Mouse (Mus musculus): Measurements from ENCODE around the gene Dlg2. TPM values are rescaled to one million over a fixed set of nuclear protein-coding genes. Genes with fewer than 3 reads are reported as not detected.

The Dlg2 gene
- polyA plus RNA-seq, 1 experiment from 2014 or later, result 27.1 TPM

- Histone ChIP-seq H3K27ac (ENCODE audit: low read length) (no peak overlapping the region), H3K9ac (ENCODE audit: low read depth, low read length) (no peak overlapping the region), H3K4me1 (ENCODE audit: control insufficient read depth, insufficient read depth, low read length) (no peaks in the 10 kb centered on the region), H3K27me3 (ENCODE audit: control insufficient read depth, insufficient read depth, low read depth, low read length) (no peaks in the 10 kb centered on the region), H3K36me3 (ENCODE audit: control insufficient read depth, insufficient read depth, low read length) (no peaks in the 10 kb centered on the region), H3K9me3 (replicated peaks; ENCODE audit: control insufficient read depth, low read length, poor library complexity, severe bottlenecking) (no peaks in the 10 kb centered on the region), H3K4me3 (ENCODE audit: low read depth, low read length) (no peak overlapping the region), H3K4me2 (ENCODE audit: low read length) (no peak overlapping the region)
- 54% methylated on average over 4 of the region's 4 CpGs for WGBS
- no peak for ATAC-seq
These were observed 1981.3 kb downstream of the Dlg2 start for GRCm38 (mm10) chr7:92457791-92458190.

- ATAC-seq, result no peak
- no peak overlapping the region for H3K27ac ChIP-seq (ENCODE audit: low read length)
- no peaks in the 10 kb centered on the region for H3K9me3 ChIP-seq (replicated peaks; ENCODE audit: control insufficient read depth, low read length, poor library complexity, severe bottlenecking)
- H3K36me3 ChIP-seq (ENCODE audit: control insufficient read depth, insufficient read depth, low read length), result no peaks in the 10 kb centered on the region
- H3K4me2 ChIP-seq (ENCODE audit: low read length), result no peak overlapping the region
- WGBS, result 88% methylated on average over 4 of the region's 4 CpGs
- H3K27me3 ChIP-seq (ENCODE audit: control insufficient read depth, insufficient read depth, low read depth, low read length), result no peaks in the 10 kb centered on the region
- H3K9ac ChIP-seq (ENCODE audit: low read depth, low read length), result no peak overlapping the region
- H3K4me1 ChIP-seq (ENCODE audit: control insufficient read depth, insufficient read depth, low read length), result no peaks in the 10 kb centered on the region
- no peak overlapping the region for H3K4me3 ChIP-seq (ENCODE audit: low read depth, low read length)
These were observed 1981.8 kb downstream of the Dlg2 start for GRCm38 (mm10) chr7:92458308-92458707.

GRCm38 (mm10) chr7:92460578-92460977, 1984.1 kb downstream of the Dlg2 start:
- Histone ChIP-seq H3K9me3 (replicated peaks; ENCODE audit: control insufficient read depth, low read length, poor library complexity, severe bottlenecking) (no peaks in the 10 kb centered on the region), H3K9ac (ENCODE audit: low read depth, low read length) (no peak overlapping the region), H3K27me3 (ENCODE audit: control insufficient read depth, insufficient read depth, low read depth, low read length) (no peaks in the 10 kb centered on the region), H3K36me3 (ENCODE audit: control insufficient read depth, insufficient read depth, low read length) (no peaks in the 10 kb centered on the region), H3K4me2 (ENCODE audit: low read length) (no peak overlapping the region), H3K27ac (ENCODE audit: low read length) (no peak overlapping the region), H3K4me3 (ENCODE audit: low read depth, low read length) (no peak overlapping the region), H3K4me1 (ENCODE audit: control insufficient read depth, insufficient read depth, low read length) (no peaks in the 10 kb centered on the region)
- ATAC-seq, result no peak

DNA sequence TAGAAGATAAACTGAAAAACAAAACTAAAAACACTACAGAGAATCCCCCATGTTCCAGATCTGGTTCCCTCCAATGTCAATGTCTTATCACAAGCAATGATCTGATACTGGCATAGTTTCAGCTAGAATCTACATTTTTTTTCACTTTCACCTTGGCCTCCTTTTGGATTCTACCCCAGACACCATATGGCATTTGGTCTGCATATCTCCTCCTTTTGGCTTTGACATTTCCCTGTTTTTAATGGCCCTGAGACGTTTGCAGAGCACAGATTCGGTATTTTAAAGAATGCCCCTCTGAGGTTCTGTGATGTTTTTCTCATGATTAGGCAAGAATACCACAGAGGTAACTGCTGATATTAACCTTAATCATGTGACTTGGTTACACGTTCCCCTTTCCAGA, 1984.8 kb downstream of the Dlg2 start:
- ATAC-seq, result no peak
- 76% methylated on average over 3 of the region's 3 CpGs for WGBS
- no peak overlapping the region for H3K4me3 ChIP-seq (ENCODE audit: low read depth, low read length)

DNA sequence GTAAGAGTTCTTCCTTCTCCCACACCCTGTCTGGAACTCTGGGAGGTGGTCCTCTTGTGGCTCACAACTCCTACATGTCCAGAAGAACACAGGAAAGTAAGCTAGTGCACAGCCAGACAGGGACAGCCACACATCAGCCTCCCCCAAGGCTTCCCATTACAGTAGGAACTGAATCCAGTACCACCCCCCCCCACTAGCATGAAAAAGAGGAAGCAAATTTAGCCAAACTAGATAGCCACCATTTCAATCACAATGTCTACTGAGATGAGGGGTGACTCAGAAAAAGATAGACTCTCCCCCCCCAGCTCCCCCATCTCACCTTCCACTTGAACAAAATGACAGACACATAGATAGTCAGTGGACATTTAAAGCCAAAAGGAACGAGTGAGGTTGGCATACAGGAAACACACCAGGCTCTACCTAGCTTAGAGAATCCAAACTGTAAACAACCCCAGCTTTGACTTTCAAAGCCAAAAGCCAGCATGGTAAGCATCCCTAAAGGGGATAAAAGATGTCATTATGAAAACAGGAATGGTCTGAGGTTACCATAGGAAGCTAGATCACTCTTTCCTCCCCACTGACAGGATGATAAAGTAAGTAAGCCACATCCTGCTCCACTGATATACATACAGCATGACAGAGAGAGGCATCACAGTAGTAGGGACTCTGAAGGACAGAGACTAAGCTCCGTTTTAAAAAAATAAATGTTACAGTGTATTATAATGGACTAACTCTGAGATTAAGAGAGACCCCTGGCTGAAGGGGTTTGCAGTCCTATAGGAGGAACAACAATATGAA, 1986.8 kb downstream of the Dlg2 start:
- Histone ChIP-seq H3K9me3 (replicated peaks; ENCODE audit: control insufficient read depth, low read length, poor library complexity, severe bottlenecking) (no peaks in the 10 kb centered on the region), H3K27ac (ENCODE audit: low read length) (no peak overlapping the region), H3K4me2 (ENCODE audit: low read length) (no peak overlapping the region), H3K9ac (ENCODE audit: low read depth, low read length) (no peak overlapping the region), H3K4me1 (ENCODE audit: control insufficient read depth, insufficient read depth, low read length) (no peaks in the 10 kb centered on the region), H3K36me3 (ENCODE audit: control insufficient read depth, insufficient read depth, low read length) (no peaks in the 10 kb centered on the region), H3K27me3 (ENCODE audit: control insufficient read depth, insufficient read depth, low read depth, low read length) (no peaks in the 10 kb centered on the region), H3K4me3 (ENCODE audit: low read depth, low read length) (no peak overlapping the region)
- 84% methylated on average over 2 of the region's 2 CpGs for WGBS
- ATAC-seq, result no peak

More for the DNA sequence above, 1984.8 kb downstream of the Dlg2 start:
- H3K9ac ChIP-seq (ENCODE audit: low read depth, low read length), result no peak overlapping the region
- no peaks in the 10 kb centered on the region for H3K4me1 ChIP-seq (ENCODE audit: control insufficient read depth, insufficient read depth, low read length)
- no peaks in the 10 kb centered on the region for H3K27me3 ChIP-seq (ENCODE audit: control insufficient read depth, insufficient read depth, low read depth, low read length)
- H3K4me2 ChIP-seq (ENCODE audit: low read length), result no peak overlapping the region
- H3K27ac ChIP-seq (ENCODE audit: low read length), result no peak overlapping the region
- H3K9me3 ChIP-seq (replicated peaks; ENCODE audit: control insufficient read depth, low read length, poor library complexity, severe bottlenecking), result no peaks in the 10 kb centered on the region
- no peaks in the 10 kb centered on the region for H3K36me3 ChIP-seq (ENCODE audit: control insufficient read depth, insufficient read depth, low read length)

- Histone ChIP-seq H3K4me2 (ENCODE audit: low read length) (no peak overlapping the region), H3K4me1 (ENCODE audit: control insufficient read depth, insufficient read depth, low read length) (no peaks in the 10 kb centered on the region), H3K36me3 (ENCODE audit: control insufficient read depth, insufficient read depth, low read length) (no peaks in the 10 kb centered on the region), H3K9ac (ENCODE audit: low read depth, low read length) (no peak overlapping the region), H3K4me3 (ENCODE audit: low read depth, low read length) (no peak overlapping the region), H3K27me3 (ENCODE audit: control insufficient read depth, insufficient read depth, low read depth, low read length) (no peaks in the 10 kb centered on the region), H3K27ac (ENCODE audit: low read length) (no peak overlapping the region), H3K9me3 (replicated peaks; ENCODE audit: control insufficient read depth, low read length, poor library complexity, severe bottlenecking) (no peaks in the 10 kb centered on the region)
- no peak for ATAC-seq
- 49% methylated on average over 2 of the region's 2 CpGs for WGBS
These were observed 1987.8 kb downstream of the Dlg2 start for GRCm38 (mm10) chr7:92464290-92464689.

DNA sequence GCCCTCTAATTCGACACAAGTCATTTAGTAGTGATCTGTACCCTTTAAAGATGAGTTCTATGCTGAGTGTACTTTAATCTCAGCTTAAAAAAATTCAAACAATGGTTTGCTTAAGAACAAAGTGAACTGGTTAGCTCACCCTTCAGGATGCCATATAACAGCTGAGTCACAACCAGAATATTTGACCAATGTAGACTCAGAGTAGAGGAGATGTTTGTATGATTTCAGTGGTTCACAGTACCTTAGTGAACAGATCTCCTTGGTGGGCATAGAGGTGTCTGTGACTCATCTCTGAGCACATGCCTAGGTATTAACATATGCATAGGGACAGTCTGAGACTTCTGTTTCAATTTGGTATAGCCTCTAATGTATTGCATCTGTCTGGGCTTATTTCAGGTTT, 2002.7 kb downstream of the Dlg2 start:
- H3K36me3 ChIP-seq (ENCODE audit: control insufficient read depth, insufficient read depth, low read length), result no peaks in the 10 kb centered on the region
- no peaks in the 10 kb centered on the region for H3K4me1 ChIP-seq (ENCODE audit: control insufficient read depth, insufficient read depth, low read length)
- H3K4me3 ChIP-seq (ENCODE audit: low read depth, low read length), result no peak overlapping the region
- no peak overlapping the region for H3K4me2 ChIP-seq (ENCODE audit: low read length)
- H3K27me3 ChIP-seq (ENCODE audit: control insufficient read depth, insufficient read depth, low read depth, low read length), result no peaks in the 10 kb centered on the region
- no peak for ATAC-seq
- H3K9me3 ChIP-seq (replicated peaks; ENCODE audit: control insufficient read depth, low read length, poor library complexity, severe bottlenecking), result no peaks in the 10 kb centered on the region
- no peak overlapping the region for H3K9ac ChIP-seq (ENCODE audit: low read depth, low read length)
- 68% methylated on average over 1 of the region's 1 CpGs for WGBS
- H3K27ac ChIP-seq (ENCODE audit: low read length), result no peak overlapping the region

DNA sequence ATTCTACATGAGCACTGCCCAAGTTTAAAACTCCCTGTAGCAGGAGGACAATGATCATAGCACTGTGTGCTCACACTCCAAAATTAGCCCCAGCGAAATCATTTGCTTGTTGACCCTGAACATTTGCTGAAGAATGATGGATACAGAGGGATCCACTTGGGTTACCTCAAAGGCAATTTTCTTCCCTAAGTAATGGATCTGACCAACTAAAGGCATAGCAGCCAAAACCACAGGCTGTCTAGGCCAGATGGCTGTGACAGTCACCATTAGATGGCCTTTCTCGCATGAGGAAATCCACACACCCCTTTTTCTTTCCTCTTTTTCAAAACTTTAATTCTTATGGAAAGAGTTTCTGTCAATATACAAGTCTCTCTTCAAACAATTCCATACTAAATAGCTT, 2003.3 kb downstream of the Dlg2 start:
- H3K9me3 ChIP-seq (replicated peaks; ENCODE audit: control insufficient read depth, low read length, poor library complexity, severe bottlenecking), result no peaks in the 10 kb centered on the region
- H3K27ac ChIP-seq (ENCODE audit: low read length), result no peak overlapping the region
- H3K4me3 ChIP-seq (ENCODE audit: low read depth, low read length), result no peak overlapping the region
- no peak for ATAC-seq
- H3K9ac ChIP-seq (ENCODE audit: low read depth, low read length), result no peak overlapping the region
- no peaks in the 10 kb centered on the region for H3K4me1 ChIP-seq (ENCODE audit: control insufficient read depth, insufficient read depth, low read length)
- 88% methylated on average over 2 of the region's 2 CpGs for WGBS
- no peaks in the 10 kb centered on the region for H3K27me3 ChIP-seq (ENCODE audit: control insufficient read depth, insufficient read depth, low read depth, low read length)
- no peak overlapping the region for H3K4me2 ChIP-seq (ENCODE audit: low read length)
- no peaks in the 10 kb centered on the region for H3K36me3 ChIP-seq (ENCODE audit: control insufficient read depth, insufficient read depth, low read length)

DNA sequence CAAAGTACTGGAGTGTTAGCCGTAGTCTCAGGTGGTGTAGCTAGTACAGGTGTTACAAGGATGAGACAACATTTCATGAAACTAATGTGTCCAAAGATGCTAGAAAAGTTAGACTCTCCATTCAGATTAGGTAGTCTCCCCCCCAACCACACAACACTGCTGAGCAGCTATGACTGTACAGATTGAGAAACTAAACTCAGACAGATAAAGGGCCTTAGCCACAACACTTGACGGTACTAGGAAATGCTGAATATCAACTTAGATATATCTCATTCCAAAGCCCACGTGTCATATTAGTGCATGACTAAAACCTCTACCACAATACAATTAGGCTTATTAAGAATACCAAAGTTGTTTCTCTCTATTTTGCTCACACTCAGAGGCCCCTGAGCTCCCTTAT, 2006.9 kb downstream of the Dlg2 start:
- Histone ChIP-seq H3K9ac (ENCODE audit: low read depth, low read length) (no peak overlapping the region), H3K4me3 (ENCODE audit: low read depth, low read length) (no peak overlapping the region), H3K9me3 (replicated peaks; ENCODE audit: control insufficient read depth, low read length, poor library complexity, severe bottlenecking) (no peaks in the 10 kb centered on the region), H3K27ac (ENCODE audit: low read length) (no peak overlapping the region), H3K4me1 (ENCODE audit: control insufficient read depth, insufficient read depth, low read length) (no peaks in the 10 kb centered on the region), H3K27me3 (ENCODE audit: control insufficient read depth, insufficient read depth, low read depth, low read length) (no peaks in the 10 kb centered on the region), H3K4me2 (ENCODE audit: low read length) (no peak overlapping the region), H3K36me3 (ENCODE audit: control insufficient read depth, insufficient read depth, low read length) (no peaks in the 10 kb centered on the region)
- 91% methylated on average over 3 of the region's 3 CpGs for WGBS
- ATAC-seq, result no peak

All from midbrain, embryonic 16.5 days (tissue).